Mouse (Mus musculus) heart, embryonic 14.5 days (tissue): ENCODE results near the gene Ell2. TPM values are rescaled to one million over a fixed set of nuclear protein-coding genes. Genes with fewer than 3 reads are reported as not detected.

Experiments used
- ATAC-seq: fragments of 200-750 bp; cut with Nextera tagmentation; 2 replicates; pipeline ENCODE4 v1.8.0; 2017; ENCODE audit warnings: low read depth, moderate TSS enrichment; ENCODE audit not compliant: insufficient number of reproducible peaks, insufficient read depth, low FRiP score
- H3K27ac ChIP-seq, 2 experiments: fragments of 200-500 bp in 1 of 2; fragments of 300-500 bp in 1 of 2; sonication (generic) in 1 of 2; replicated peaks in 1 of 2; 2 replicates each; pipeline ENCODE4 v1.5.1; 2012 to 2014; ENCODE audit warnings: low read depth in 2 of 2, low read length in 2 of 2, control low read depth in 1 of 2, mild to moderate bottlenecking in 1 of 2, mixed read lengths in 1 of 2; ENCODE audit not compliant: control insufficient read depth in 1 of 2, insufficient read depth in 1 of 2
- H3K27me3 ChIP-seq: fragments of 300-500 bp; sonication (generic); 2 replicates; pipeline ENCODE4 v1.6.1; 2014; ENCODE audit warnings: mild to moderate bottlenecking, low read length, control low read depth; ENCODE audit not compliant: control insufficient read depth, insufficient read depth
- H3K36me3 ChIP-seq: fragments of 300-500 bp; sonication (generic); 2 replicates; pipeline ENCODE4 v1.6.1; 2014; ENCODE audit warnings: mild to moderate bottlenecking, control low read depth, low read length, mixed read lengths; ENCODE audit not compliant: control insufficient read depth, insufficient read depth
- H3K4me1 ChIP-seq, 2 experiments: fragments of 200-500 bp in 1 of 2; fragments of 300-500 bp in 1 of 2; sonication (generic) in 1 of 2; 2 replicates each; pipeline ENCODE4 v1.6.1; 2012 to 2014; ENCODE audit warnings: low read length in 2 of 2, control low read depth in 1 of 2, mixed read lengths in 1 of 2; ENCODE audit not compliant: control insufficient read depth in 2 of 2, insufficient read depth in 2 of 2
- H3K4me2 ChIP-seq: fragments of 300-500 bp; sonication (generic); 2 replicates; pipeline ENCODE4 v1.6.1; 2014; ENCODE audit warnings: mild to moderate bottlenecking, low read length
- H3K4me3 ChIP-seq, 2 experiments: fragments of 200-500 bp in 1 of 2; fragments of 300-500 bp in 1 of 2; sonication (generic) in 1 of 2; 2 replicates each; pipeline ENCODE4 v1.5.1; 2012 to 2014; ENCODE audit warnings: low read length in 2 of 2, mild to moderate bottlenecking in 2 of 2, control low read depth in 1 of 2, low read depth in 1 of 2, moderate library complexity in 1 of 2; ENCODE audit not compliant: control insufficient read depth in 1 of 2, insufficient read depth in 1 of 2
- H3K9ac ChIP-seq: fragments of 300-500 bp; sonication (generic); 2 replicates; pipeline ENCODE4 v1.6.1; 2014; ENCODE audit warnings: mild to moderate bottlenecking, low read length
- H3K9me3 ChIP-seq: fragments of 300-500 bp; sonication (generic); 2 replicates; pipeline ENCODE4 v1.6.1; 2016; ENCODE audit warnings: low read length, control low read depth; ENCODE audit not compliant: control insufficient read depth
- WGBS: fragments of 180-500 bp; shearing (Covaris S2); extraction: QIAGEN DNeasy Blood & Tissue Kit; methylation state at CpG from one replicate; pipeline ENCODE4 v1.1.7; 2014; 5-methylcytosine and 5-hydroxymethylcytosine counted together
- polyA plus RNA-seq: library from polyadenylated mRNA; unstranded; fragments of >200 nt; fragmentation: Nextera tagmentation; extraction: Ambion mirVana; gene quantifications from 2 replicates; pipeline ENCODE4 v1.2.1, GENCODE M21; 2014

Gene Ell2
- polyA plus RNA-seq, 1 experiment from 2014 or later: 3.6 TPM

DNA sequence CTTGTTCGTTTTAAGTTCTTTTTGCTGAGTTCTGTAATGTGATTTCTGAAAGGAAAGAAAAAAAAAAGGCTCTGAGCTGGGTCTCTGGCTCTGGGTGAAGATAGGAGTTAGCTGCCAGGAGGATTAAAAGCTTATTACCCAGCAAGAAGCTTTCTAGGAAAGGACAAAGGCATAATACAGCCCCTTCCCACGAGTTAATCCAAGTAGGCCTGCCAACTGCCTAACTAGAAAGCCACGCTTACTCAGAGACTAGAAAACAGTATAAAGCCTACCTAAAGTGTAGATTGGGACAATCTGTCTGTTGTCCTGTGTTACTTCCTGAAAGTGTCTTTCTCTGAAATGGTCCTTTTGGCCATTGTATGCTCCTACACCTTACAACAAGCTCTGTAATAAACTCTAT is 111.9 kb downstream of the Ell2 start:
- Histone ChIP-seq H3K36me3 (no peaks in the 10 kb centered on the region), H3K9ac (no peak overlapping the region)

DNA sequence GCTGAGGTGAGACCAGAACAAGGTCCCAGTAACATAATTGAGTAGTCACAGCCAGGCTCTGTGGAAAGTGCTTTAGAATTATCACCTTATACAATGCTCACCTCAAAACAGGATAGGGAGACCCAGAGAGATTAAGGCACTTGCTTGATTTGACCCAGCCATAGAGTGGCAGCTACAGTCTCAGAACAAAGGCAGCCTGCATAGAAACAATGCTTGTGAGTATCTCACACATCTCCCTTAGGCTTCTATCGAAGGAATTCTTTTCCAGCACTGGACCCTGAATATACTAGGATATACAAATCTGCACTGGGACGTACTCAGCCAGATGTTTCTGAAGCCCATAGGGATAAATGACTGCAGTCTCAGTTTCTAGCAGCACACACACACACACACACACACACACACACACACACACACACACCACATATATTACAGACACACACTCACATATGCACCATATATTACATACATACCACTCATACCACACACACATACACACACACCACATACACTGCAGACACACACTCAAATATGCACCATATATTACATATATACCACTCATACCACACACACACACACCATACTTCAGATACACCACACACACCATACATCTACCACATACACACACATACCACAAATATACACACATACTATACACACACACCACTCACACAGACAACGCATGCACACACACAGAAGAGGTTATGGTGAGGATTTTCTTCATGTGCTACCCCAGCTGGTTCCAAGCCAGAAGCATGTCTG is 112.6 kb downstream of the Ell2 start:
- Histone ChIP-seq H3K9ac (no peak overlapping the region), H3K27me3 (no peaks in the 10 kb centered on the region), H3K4me3 (no peak overlapping the region), H3K27ac (no peak overlapping the region), H3K4me1 (no peaks in the 10 kb centered on the region), H3K4me2 (no peak overlapping the region), H3K9me3 (no peaks in the 10 kb centered on the region), H3K36me3 (no peaks in the 10 kb centered on the region)
- ATAC-seq: no peak
- 75% methylated on average over 3 of the region's 3 CpGs for WGBS

More for the DNA sequence above, 111.9 kb downstream of the Ell2 start:
- H3K9me3 ChIP-seq: no peaks in the 10 kb centered on the region
- no peaks in the 10 kb centered on the region for H3K4me1 ChIP-seq
- WGBS: 55% methylated on average over 3 of the region's 3 CpGs
- H3K4me2 ChIP-seq: no peak overlapping the region
- H3K27me3 ChIP-seq: no peaks in the 10 kb centered on the region
- no peak overlapping the region for H3K27ac ChIP-seq
- ATAC-seq: no peak
- no peak overlapping the region for H3K4me3 ChIP-seq

DNA sequence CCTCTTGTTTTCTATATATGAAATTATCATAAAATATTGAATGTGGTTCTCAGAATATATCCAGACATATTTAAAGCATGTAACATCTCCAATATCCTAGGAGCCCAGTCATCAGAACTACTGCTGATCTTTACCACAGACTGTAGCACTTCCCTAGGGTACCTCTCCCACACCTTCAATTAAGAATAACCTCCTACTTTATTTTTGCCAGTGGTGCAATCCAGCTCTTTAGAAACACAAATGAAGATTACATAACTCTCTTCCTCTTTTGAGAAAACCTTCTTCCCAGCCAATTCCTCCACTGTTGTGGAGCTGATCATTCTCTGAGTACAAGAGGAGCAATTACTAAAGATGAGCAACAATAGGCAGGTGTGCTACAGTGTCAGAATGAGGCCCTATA is 113.3 kb downstream of the Ell2 start:
- H3K36me3 ChIP-seq: no peaks in the 10 kb centered on the region
- no peaks in the 10 kb centered on the region for H3K9me3 ChIP-seq
- no peak overlapping the region for H3K9ac ChIP-seq
- H3K27me3 ChIP-seq: no peaks in the 10 kb centered on the region
- H3K27ac ChIP-seq: no peak overlapping the region
- no peak for ATAC-seq
- H3K4me3 ChIP-seq: no peak overlapping the region
- no peak overlapping the region for H3K4me2 ChIP-seq
- H3K4me1 ChIP-seq: no peaks in the 10 kb centered on the region

Other genes starting within 250 kb of the Ell2 start
- gene Glrx, start 133.1 kb downstream of the Ell2 start, polyA plus RNA-seq: 142 and 143 TPM in 2 replicates
- 34.5 and 35.0 TPM in 2 replicates for gene Rhobtb3, start 237.2 kb downstream of the Ell2 start, polyA plus RNA-seq